32 mouse cellular contexts compared by ENCODE assay signal in genomic region chr7:57133009-57133408, GRCm38 (mm10).
A peak's percentile ranks its signal among the peaks of the same experiment; 100 is the strongest.
DNase-seq lines count a peak whose midpoint lies in the region; ATAC-seq lines count a peak whose summit lies in the region.
"Had no signal": no experiment of that assay in that cellular context is flagged by ENCODE, and none has a peak within 500 bp of the region (broad histone marks: within the 10 kb centered on the region; RNA-seq: fewer than 3 reads in every experiment).

No protein-coding gene starts in this region.

- intact Hi-C loops in left cerebral cortex, postnatal 36 days (cut with DNase I), result no loop called here

- H3K9ac ChIP-seq in embryonic facial prominence, embryonic 14.5 days (ENCODE audit: low read depth, low read length), result no peak overlapping the region
- H3K9ac ChIP-seq: embryonic facial prominence, embryonic 13.5 days; heart, embryonic 13.5 days; hindbrain, embryonic 14.5 days; limb, embryonic 15.5 days; liver, embryonic 13.5 days had no signal

- no peaks in the 10 kb centered on the region for H3K4me1 ChIP-seq in embryonic facial prominence, embryonic 14.5 days (ENCODE audit: control insufficient read depth, insufficient read depth, low read length)
- H3K4me1 ChIP-seq in embryonic facial prominence, embryonic 10.5 days, result no peaks in the 10 kb centered on the region
- H3K4me1 ChIP-seq: embryonic facial prominence, embryonic 13.5 days; heart, embryonic 13.5 days; limb, embryonic 10.5 days; limb, embryonic 15.5 days; liver, embryonic 13.5 days had no signal

- no peak overlapping the region for H3K4me2 ChIP-seq in embryonic facial prominence, embryonic 14.5 days (ENCODE audit: low read depth, low read length)
- H3K4me2 ChIP-seq: embryonic facial prominence, embryonic 13.5 days; heart, embryonic 13.5 days; hindbrain, embryonic 14.5 days; limb, embryonic 15.5 days; liver, embryonic 13.5 days had no signal

- peak; percentile 15 for DNase-seq in embryonic facial prominence, embryonic 14.5 days (ENCODE audit: low spot score)
- no peak for DNase-seq in embryonic facial prominence, embryonic 10.5 days (ENCODE audit: low spot score)
- DNase-seq in left cerebral cortex, adult 18-20 months (ENCODE audit: low spot score in 2 of 2), result peak; percentile 7 to 26
- DNase-seq in left cerebral cortex, postnatal 36 days (ENCODE audit: low spot score in 2 of 2), result no peak
- DNase-seq in R1 (ENCODE audit: low read depth, low spot score), result peak; percentile 6
- DNase-seq in cerebellum, postnatal 25 days, result no peak
- DNase-seq in lung, adult 18-20 months, result no peak
- DNase-seq: B cell, adult 2 months; cerebellum, adult 11 months; cerebellum, adult 9-10 months; embryo, embryonic 11 days; gastrocnemius, postnatal 10 days; heart, postnatal 10 days; kidney, adult 9 months; kidney, postnatal 10 days; liver, embryonic 13.5 days; lung, adult 2 months; lung, postnatal 10 days; midbrain, embryonic 14.5 days; right cerebral cortex, postnatal 4 days; thymus, adult 2 months; thymus, postnatal 36 days had no signal

- H3K4me3 ChIP-seq in embryonic facial prominence, embryonic 14.5 days (ENCODE audit: low read depth, low read length), result no peak overlapping the region
- no peak overlapping the region for H3K4me3 ChIP-seq in embryonic facial prominence, embryonic 10.5 days
- H3K4me3 ChIP-seq: embryonic facial prominence, embryonic 13.5 days; erythroblast, embryonic 14.5 days; heart, embryonic 13.5 days; limb, embryonic 10.5 days; limb, embryonic 15.5 days; liver, embryonic 13.5 days had no signal

- no peak overlapping the region for H3K27ac ChIP-seq in embryonic facial prominence, embryonic 14.5 days (replicated peaks; ENCODE audit: low read depth, low read length)
- no peak overlapping the region for H3K27ac ChIP-seq in embryonic facial prominence, embryonic 10.5 days (replicated peaks)
- H3K27ac ChIP-seq: embryonic facial prominence, embryonic 13.5 days; heart, embryonic 13.5 days; hindbrain, embryonic 14.5 days; limb, embryonic 10.5 days; limb, embryonic 15.5 days; liver, embryonic 13.5 days; macrophage; stomach, postnatal 0 days had no signal

- WGBS in embryonic facial prominence, embryonic 14.5 days, result 61% methylated on average over 4 of the region's 4 CpGs
- WGBS in embryonic facial prominence, embryonic 10.5 days, result 79% methylated on average over 4 of the region's 4 CpGs

- H3K9me3 ChIP-seq in embryonic facial prominence, embryonic 14.5 days (ENCODE audit: control insufficient read depth, low read length), result no peaks in the 10 kb centered on the region
- H3K9me3 ChIP-seq in embryonic facial prominence, embryonic 10.5 days, result no peaks in the 10 kb centered on the region
- H3K9me3 ChIP-seq: embryonic facial prominence, embryonic 13.5 days; limb, embryonic 10.5 days; limb, embryonic 15.5 days; liver, embryonic 13.5 days had no signal

- no peaks in the 10 kb centered on the region for H3K27me3 ChIP-seq in embryonic facial prominence, embryonic 14.5 days (replicated peaks; ENCODE audit: control insufficient read depth, insufficient read depth, low read length)
- H3K27me3 ChIP-seq in embryonic facial prominence, embryonic 10.5 days (replicated peaks; ENCODE audit: low read depth, poor library complexity, severe bottlenecking), result no peaks in the 10 kb centered on the region
- H3K27me3 ChIP-seq: embryonic facial prominence, embryonic 13.5 days; heart, embryonic 13.5 days; limb, embryonic 15.5 days; liver, embryonic 13.5 days had no signal

- no peak for ATAC-seq in embryonic facial prominence, embryonic 14.5 days (ENCODE audit: low read depth)
- ATAC-seq: forebrain, embryonic 16.5 days; intestine, postnatal 0 days had no signal

- no peaks in the 10 kb centered on the region for H3K36me3 ChIP-seq in embryonic facial prominence, embryonic 14.5 days (ENCODE audit: control insufficient read depth, insufficient read depth, low read length)
- H3K36me3 ChIP-seq in embryonic facial prominence, embryonic 10.5 days (replicated peaks), result no peaks in the 10 kb centered on the region
- H3K36me3 ChIP-seq: embryonic facial prominence, embryonic 13.5 days; heart, embryonic 13.5 days; limb, embryonic 10.5 days; limb, embryonic 15.5 days; liver, embryonic 13.5 days had no signal

Comparison
In these comparisons a context has a peak if more than half of its experiments do, and no peak if none do; other contexts are left out.
1. DNase-seq: peak in embryonic facial prominence, embryonic 14.5 days (single experiment), left cerebral cortex, adult 18-20 months (2 of 2) and R1 (single experiment); none in embryonic facial prominence, embryonic 10.5 days (single experiment), left cerebral cortex, postnatal 36 days (0 of 2), cerebellum, postnatal 25 days (0 of 2) and lung, adult 18-20 months (0 of 2).